Mouse (Mus musculus) frontal cortex, postnatal 36 days (tissue): Measurements from ENCODE around the gene Acsl3.

Experiments used
- DNase-seq, 2 experiments: peaks; one replicate each; pipeline ENCODE4 v3.0.0; 2022; ENCODE audit warnings: low spot score in 2 of 2

Acsl3 gene

DNA sequence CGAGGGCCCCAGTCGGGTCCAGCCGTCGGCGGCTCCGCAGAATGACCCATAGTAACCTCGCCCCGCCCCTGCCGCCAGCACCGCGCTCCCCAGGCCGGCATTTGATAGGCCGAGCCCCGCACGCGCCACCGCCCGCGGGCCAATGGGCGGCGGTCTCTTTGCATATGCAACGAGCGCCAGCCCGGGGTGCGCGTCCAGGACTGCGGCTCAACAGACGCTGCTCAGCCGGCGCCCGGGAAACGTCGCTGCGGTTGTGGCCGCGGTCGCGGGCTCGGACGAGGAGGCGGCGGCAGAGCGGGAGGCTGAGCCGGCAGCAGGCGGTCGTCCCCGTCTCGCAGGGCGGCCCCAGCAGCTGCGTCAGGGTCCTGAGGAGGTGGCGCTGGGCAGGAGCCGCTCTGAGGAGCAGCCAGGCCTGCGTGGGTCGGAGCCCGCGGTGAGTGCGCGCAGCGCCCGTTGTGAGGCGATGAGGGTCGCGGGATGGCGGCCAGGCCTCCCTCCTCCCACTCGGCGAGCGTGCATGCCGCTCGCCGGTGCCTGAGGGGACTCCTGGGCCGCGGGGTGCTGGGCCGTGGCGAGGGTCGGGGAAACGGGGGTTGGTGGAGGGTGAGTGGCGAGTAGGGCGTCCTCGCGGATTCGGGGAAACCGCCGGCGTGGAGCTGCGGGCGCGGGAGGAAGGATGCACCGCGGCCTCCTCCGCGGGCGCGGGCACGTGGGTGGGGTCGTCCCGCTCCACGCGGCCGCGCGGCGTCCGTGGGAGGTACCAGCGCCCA, at the start of gene Acsl3, which contains the start of gene Utp14b:
Gene Acsl3 (plus strand): TSS at position 155 of the 770 bp plus-strand sequence.
Gene Utp14b (plus strand): TSS at position 368 of the 770 bp plus-strand sequence.
- DNase-seq: peak; percentile 96 to 97

DNA sequence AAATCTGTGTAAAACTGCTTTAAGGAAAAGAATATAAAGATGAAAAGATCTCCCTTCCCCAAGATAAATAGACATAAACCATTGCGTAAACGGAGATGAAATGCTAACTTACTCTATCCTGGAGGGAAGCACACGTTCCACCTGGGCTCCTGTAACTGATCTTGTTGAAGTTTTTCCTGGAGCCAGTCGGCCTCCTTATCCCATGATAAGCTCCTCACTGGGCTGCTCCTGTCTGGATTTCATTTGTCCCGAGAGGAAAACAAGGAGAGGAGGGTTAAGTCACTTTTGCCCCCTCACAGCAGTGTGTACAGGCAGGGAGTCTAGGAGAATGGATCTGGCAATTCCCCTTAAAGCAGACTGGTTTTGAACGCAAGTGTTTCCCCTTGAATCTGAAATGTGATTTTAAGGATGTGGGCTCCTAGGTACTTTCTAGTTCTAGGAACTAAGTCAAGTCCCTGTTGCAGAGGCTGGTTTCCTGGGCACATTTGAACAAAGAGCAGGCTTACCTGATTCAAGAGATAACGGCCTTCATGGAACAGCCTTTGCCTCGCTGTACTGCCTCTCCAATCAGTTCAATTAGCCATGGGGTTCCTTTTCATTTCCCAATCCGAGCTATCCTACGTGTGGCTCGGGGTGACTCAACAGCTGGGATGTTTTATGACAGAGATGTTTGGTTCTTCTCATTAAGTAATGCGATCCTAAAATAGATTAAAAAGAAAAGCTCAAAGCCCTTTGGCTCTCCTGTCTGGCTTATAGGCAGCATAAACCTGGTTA, 48.3 kb upstream of the Acsl3 start:
- DNase-seq: no peak

DNA sequence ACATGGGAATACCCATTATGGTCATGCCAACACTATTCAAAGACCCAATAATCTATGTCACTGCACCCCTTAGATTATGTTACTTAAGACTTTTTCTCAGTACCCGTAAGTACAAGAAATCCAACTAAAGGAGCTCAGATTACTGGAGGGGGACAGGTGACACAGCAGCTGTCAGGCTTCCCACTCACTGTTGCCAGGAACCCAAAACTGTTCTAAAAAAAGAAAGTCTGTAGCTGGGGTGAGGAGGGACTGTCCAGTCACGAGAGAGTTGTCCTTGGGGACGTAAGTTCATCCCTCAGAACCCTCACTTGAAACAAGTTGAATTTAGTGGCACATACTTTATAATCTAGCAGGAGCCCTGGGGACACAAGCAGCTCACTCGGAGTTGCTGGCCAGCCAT, 46.6 kb upstream of the Acsl3 start:
- DNase-seq: no peak

DNA sequence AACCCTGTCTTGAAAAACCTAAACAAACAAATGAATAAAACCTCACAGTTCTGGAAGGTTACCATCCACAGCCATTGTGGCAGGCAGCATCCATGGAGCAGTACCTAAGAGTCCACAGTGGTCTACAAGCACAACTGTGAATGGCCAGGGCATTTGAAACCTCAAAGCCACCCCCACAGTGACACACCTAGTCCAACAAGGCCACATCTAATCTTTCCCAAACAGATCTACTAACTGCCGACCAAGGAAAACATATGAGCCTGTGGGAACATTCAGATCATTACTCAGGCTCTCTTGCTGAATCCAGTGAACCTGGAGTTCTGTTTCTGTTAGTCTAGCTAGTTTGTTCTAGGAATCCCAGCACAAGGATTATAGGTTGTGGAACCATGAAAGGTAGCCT, 44.7 kb upstream of the Acsl3 start:
- DNase-seq: no peak

DNA sequence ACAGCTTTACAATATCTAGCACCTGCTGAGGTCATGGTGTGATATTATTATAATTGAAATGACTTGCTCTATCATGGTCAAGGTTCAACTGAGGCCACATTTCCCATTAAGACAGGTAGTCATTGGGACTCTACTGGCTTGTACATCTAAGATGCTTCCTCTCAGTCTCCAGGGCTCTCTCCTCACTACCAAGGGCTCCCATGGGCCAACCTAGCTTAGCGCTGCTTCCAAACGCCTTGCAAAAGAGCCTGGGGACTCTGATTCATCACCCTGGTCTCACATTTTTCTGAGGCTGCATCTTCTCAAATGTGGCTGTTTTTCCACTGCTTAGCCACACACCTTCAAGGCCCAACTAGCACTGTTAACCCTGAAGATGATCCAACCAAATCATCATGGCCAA, 33.3 kb upstream of the Acsl3 start:
- DNase-seq: no peak

DNA sequence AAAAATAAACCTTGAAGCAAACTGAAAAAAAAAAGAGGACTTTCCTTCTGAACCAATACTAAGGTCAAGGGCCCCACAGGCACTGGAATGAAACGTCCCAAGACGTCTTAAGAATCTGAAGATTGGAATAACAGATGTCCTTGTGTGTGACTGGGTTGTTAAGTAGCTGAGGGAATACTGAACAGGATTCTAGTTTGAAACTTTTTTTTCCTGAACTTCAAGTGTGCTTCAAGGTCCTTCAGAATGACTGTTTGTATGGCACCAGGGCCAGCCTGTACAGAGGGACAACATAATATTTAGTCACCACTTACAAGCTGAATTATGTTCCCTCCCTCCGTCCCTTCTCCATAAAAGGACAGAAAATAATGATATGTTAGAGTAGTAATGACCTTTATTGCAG, 23.1 kb upstream of the Acsl3 start:
- DNase-seq: no peak

DNA sequence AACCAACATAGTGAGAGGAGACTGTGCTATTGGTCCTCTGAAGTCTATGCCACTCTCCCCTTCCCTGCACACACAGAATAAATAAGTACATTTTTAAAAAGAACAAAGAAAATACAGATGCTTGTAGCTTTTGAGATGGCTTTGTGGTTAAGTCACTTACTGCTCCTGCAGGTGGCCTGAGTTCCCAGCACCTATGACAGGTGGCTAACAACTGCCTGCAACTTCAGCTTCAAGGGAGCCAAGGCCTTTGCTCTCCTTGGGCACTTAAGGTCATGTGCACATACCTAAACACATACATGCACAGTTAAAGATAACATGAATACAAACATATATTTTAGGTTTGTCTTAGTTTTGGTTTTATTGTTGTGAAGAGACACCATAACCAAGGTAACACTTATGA, 16.8 kb upstream of the Acsl3 start:
- DNase-seq: no peak

DNA sequence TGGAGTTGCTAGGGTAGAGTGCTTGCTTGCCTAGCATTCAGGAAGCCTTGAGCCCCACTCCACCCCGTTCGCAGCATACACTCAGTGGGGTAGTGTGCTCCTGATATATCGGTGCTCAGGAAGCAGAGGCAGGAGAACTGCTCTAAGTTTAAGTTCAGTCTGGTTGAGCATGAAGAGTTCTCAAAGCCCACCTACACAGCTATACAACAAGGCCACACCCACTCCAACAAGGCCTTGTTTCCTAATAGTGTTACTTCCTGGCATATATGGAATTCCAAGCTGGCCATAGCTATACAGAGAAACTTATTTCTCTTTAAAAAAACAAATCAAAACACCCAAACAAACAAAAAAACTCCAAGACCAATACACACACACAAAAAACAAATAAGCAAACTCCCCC, 15.8 kb upstream of the Acsl3 start:
- no peak for DNase-seq

DNA sequence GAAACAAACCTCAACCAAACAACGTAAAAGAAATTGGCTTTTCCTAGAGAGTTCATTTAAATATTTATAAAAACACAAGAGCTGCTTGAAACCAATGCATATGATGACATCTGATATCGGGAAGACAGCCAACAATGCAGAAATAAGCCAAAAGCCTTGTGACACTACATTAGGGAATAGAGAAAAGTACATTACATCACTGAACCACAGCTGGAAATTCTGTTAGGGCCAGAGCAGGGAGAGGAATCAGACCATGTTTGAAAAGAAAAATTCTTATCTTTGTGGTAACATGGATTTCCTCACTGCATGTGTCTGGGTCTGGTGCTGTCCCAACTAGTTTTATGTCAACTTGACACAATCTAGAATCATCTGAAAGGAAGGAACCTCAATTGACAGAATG, 15.4 kb upstream of the Acsl3 start:
- no peak for DNase-seq

DNA sequence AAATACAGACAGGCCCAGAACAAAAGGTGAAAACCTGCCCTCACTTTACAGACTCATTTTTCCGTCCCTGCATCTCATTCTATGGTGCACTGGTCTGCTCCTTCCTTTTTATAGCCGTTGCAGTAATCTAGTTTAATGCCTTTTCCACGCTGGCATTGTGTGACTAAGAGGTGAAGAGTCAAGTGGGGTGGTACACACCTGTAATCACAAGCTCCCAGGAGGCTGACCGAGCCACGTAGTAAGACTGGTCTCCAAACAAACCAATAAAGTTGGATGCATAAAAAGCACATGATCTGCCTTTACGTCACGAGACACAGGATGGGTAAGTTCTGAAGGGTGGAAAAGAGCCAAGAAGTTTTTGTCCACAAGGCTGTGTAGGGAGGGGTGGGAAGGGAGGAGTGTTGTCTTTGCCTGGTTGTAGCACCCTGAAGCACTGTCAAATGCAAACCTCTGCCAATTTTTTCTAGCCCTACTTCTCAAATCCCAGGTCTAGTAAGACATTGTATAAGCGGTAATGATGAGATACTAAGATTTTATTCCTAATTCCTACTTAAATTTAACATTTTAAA, 10.2 kb upstream of the Acsl3 start:
- no peak for DNase-seq

DNA sequence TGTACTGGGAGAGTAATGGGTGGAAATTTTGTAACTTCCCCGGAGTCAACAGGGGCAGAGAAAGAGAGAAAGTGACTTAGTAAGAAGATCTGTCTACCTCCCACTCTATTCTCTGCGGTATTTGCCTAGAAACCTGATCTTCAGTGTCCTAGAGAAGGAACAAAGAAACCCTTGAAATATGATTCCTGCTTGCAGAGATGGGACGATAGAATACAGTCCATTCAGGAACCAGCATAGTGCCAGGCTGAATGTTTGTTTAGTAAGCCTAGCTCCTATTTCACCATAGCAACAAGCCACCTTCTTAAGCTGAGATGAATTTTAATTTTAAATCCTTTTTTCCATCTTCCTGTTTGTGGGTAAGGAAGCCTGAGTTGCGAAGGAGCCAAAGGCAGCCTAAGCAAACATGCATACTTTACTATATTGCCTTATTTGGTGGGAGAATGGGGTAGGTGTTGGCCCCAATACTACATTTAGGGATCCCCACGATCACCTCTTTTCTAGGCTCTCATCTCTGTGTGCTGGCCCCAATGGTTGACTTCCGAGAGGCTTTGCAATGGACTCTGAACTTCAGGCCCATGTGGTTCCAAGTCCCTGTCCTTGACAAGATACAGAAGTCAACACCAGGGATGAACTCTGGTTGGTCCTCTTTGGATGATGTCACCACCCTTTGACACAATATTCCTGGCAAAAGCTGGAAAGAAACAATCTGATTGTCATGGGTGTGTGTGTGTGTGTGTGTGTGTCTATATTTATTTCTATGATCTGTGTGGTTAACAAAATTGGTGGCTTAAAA, 8.2 kb upstream of the Acsl3 start:
- DNase-seq: no peak

DNA sequence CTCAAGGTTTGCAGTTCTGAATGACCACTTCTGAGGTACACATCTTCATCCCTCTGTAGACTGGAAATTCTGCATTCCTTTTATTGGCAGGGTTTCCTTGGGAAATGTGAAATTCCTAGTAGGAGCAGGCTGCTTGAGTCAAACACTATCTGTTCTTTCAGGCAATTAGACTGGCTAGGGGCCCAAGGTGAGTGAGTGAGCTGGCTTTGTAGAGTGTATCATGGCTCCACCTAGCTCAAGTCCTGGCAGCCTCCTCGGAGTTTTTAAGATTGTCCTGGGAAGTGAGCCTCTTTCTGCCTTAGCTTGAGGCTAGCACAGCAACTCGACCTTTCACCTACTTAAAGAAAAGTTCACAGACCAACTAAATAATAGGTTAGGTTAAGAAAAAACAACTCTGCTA, 1.2 kb upstream of the Acsl3 start:
- DNase-seq: no peak

DNA sequence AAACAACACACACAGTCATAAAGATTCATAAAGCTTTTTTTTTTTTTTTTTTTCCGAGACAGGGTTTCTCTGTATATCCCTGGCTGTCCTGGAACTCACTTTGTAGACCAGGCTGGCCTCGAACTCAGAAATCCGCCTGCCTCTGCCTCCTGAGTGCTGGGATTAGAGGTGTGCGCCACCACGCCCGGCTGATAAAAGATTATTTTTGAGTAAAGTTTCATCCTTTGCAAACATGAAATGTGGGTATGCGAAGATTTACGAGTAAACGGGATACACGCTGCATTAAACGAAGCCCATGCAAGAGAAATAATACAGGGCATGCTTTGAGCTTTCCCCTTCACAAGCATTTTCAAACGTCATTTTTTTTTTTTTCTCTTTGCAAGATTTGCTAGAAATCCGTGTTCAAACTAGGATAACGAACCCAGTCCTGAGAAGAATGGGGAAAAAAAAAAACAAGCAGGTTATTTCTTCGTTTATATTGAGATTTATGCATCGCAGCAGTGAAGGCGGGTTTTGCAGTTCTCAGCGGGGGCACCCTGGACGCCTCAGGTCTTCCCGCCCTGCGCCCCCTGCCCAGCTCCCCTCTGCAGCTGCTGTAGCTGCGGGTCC, 500 bp upstream of the Acsl3 start:
- no peak for DNase-seq

DNA sequence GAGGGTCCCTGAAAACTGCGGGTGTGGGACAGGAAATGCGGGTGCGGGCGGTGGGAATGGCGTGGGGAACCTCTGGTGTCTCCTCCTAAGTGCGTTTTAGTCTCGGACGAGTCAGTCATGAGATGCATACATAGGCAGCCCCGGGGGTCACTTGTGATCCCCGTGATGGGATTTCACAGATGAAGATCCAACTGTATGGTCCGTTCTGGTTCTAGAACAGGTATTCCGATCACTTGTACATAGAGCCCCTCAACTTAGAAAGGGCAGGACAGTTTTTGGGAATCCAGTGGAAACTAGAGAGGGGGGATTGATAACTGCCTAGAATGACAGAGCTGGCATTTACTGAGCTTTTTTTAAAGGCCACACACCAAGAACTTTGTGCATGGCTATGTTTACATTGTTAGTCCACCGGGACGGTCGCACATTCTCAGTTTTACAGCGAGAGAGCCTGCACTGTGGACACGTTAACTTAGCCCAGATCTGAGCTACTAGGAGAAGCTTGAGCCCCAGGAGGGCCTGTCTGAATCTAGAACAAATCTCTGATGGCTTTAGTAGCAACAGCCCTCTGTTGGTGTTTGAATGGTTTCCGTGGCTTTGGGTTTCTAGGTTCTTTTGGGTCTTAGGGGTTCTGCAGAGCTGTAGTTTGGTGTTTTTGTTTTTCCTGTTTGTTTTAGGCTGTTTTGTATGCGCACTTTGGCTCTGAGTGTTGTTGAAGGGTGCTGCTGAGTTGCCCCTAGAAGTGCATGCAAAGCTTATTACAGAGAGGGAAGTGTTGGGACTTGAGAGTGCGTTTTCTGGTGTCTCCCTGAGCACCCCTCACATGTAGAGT, 1.0 kb downstream of the Acsl3 start:
- DNase-seq: peak; percentile 11 to 19

DNA sequence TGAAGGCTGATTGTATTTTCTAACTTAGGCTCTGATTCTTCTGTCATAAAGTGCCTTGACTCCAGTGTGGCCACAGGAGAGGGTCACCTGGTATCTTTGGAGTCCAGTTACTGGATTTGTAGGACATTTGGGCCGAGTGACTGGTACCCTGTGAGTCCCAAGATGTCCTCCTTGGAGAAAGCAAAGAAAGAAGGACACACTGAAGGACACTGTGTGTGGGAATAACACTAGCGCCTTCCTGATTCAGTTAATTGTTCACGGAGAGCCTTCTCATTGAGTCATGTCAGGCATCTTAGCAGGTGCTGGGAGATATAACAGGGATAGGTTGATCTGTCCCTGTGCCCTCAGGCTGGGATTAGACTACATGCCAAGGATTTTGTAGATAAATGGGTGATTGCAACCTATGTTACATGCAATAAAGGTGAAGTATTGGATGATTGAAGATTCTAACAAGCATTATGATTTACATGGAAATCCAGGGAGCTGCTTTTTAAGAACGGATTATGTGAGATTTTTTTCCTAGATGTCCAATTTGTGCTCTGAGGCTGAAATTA, 1.7 kb downstream of the Acsl3 start:
- DNase-seq: peak in 1 of 2 experiments; percentile 13

DNA sequence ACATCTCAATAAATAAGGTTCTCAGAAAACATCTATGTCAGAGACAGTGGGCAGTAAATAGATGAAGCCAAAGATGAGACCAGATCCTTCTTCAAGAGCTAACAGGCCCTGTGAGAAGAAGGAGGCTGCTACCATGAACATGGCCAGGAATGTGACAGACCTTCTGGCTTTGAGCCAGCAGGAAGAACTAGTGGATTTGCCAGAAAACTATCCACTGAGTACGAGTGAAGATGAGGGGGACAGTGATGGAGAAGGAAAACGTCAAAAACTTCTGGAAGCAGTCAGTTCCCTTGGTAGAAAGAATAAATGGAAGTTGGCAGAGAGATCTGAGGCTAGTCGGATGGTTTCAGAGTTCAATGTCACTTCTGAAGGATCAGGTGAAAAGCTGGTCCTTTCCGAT, 6.7 kb downstream of the Acsl3 start:
- no peak for DNase-seq

DNA sequence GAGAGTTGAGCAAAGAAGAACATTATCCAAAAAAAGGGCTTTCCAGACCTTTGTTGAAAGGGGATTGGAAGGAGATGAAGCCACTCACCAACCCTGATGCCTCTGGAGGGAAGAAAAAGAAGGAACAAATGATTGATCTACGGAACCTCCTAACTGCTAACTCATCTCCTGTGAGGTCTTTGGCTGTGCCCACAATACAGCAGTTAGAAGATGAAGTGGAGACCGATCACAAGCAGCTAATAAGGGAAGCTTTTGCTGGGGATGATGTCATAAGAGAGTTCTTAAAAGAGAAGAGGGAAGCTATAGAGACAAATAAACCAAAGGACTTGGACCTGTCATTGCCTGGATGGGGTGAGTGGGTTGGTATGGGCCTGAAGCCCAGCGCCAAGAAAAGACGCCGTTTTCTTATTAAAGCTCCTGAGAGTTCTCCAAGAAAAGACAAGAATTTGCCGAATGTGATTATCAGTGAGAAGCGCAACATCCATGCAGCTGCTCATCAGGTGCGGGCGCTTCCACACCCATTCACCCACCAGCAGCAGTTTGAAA, 8.4 kb downstream of the Acsl3 start:
- peak; percentile 16 to 61 for DNase-seq

DNA sequence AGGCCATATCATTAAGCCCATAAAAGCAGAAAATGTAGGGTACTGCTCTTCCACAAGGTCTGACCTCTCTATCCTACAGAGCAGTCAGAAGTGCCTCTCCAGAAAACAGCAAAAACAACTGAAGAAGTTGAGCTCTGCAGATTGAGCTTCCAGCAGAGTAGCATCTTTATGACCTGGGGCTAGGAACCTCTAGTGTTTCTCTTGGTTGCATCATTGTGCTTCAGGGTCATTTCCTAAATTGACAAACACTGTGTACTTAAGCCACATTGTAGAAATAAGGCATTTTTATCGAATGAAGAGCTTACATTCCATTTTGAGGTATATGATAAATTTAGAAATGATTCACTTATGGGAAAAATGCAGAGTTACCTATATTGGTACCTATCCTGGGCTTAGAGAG, 9.0 kb downstream of the Acsl3 start:
- DNase-seq: no peak

DNA sequence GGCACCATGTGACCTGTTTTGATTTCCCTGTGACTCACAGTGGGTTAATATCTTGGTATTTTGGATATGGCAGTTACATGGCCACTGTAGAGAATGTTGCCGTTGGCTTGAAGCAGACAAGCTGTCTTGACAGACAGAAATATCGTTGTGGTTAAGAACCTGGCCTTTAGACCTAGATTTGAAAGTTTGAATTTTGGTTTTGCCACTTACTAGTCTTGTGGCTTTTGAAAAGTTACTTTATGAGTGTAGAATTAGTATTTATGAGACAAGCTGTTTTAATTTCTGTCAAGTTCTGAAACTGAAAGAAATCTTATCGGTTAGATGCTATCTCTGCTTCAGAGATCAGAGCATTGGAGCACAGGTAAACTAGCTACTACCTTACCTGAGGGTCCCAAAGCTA, 24.7 kb downstream of the Acsl3 start:
- no peak for DNase-seq

DNA sequence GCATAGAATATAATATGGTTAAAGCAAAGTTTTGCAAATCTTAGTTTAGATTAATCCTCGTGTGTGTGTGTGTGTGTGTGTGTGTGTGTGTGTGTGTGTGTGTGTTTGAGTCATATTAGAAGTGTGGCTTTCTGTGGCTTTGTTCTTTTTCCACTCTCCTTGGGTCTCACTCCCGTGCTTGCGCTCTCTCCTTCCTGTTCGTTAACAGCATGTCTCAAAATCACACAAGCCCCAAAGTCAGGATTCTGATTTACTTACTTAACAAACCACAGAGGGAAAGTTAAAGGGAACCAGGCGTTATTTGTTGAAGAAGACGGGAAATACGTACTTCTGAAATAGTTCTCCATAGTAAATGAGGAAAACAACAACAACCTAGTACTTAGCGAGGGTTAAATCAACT, 26.5 kb downstream of the Acsl3 start:
- DNase-seq: no peak
